8 mouse cellular contexts compared by ENCODE assay signal in the genomic region with DNA sequence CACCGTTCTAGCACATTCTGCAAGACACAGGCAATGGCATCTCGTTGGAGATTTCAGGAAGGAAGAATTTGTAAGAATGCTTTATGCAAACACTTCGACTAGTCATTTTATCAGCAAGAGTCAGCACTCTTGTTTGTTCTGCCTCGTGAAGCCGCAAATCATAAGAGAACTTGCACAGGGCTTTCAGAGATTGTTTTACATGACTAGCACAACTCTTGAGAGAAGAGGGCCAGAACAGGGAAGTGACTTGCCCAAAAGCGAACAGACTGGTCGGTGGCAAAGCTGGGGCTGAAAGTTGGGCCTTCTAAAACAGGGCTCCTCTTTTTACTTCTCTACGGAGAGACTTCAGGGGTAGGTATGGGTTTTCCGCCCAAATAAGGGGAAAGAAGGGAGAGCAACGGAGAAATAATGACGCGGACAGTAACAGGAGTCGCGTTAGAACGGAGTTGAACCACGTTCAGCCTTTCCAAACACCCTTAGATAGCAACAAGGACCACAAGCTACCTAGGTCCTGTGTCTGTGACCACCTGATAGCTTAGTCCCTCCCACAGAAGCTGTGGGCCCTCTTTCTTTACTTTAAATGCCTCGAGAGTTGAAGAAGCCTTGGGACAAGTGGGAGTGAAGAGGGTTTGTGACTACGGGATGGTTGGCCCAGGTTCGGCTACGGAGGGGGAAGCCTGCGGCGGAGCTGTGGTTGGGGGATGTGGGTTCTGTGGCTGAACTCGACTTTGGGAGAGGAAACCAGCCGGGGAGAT. TPM values are rescaled to one million over a fixed set of nuclear protein-coding genes. Genes with fewer than 3 reads are reported as not detected.
DNase-seq lines count a peak whose midpoint lies in the region; ATAC-seq and TF ChIP-seq lines count a peak whose summit lies in the region.

No protein-coding gene starts in this region.

- H3K4me3 ChIP-seq in kidney, adult 2 months (ENCODE audit: insufficient read depth, low read depth, low read length) = peak overlapping the region; percentile 86
- H3K4me3 ChIP-seq in heart, embryonic 16.5 days (ENCODE audit: low read length) = peak overlapping the region; percentile 96
- H3K4me3 ChIP-seq in neural tube, embryonic 14.5 days (ENCODE audit: low read depth, low read length) = peak overlapping the region; percentile 99

- DNase-seq in kidney, adult 2 months = no peak
- DNase-seq in kidney, postnatal 25 days = no peak
- DNase-seq in T-cell, adult 2 months (ENCODE audit: low spot score) = peak; percentile 13
- peak; percentile 63 to 74 for DNase-seq in lung, adult 18-20 months
- no peak for DNase-seq in gastrocnemius, postnatal 4 days (ENCODE audit: low spot score in 2 of 2)
- no peak for DNase-seq in right cerebral cortex, postnatal 25 days

- 16% methylated on average over 24 of the region's 24 CpGs for WGBS in kidney, adult 2 months
- 7% methylated on average over 24 of the region's 24 CpGs for WGBS in heart, embryonic 16.5 days
- WGBS in neural tube, embryonic 14.5 days = 11% methylated on average over 24 of the region's 24 CpGs

- peaks cover 8% of the 10 kb centered on the region; the same call in 1 of the 2 replicates for H3K4me1 ChIP-seq in kidney, adult 2 months (ENCODE audit: control insufficient read depth, insufficient read depth, low read length)
- H3K4me1 ChIP-seq in heart, embryonic 16.5 days (ENCODE audit: control insufficient read depth, insufficient read depth, low read length) = peaks cover 20% of the 10 kb centered on the region
- peaks cover 23% of the 10 kb centered on the region for H3K4me1 ChIP-seq in neural tube, embryonic 14.5 days (ENCODE audit: control insufficient read depth, insufficient read depth, low read length)

- 0 out of 2 replicates have a peak, but pooled peaks have one; percentile 4 for ATAC-seq in heart, embryonic 16.5 days (replicated peaks; ENCODE audit: extremely low read depth, insufficient read depth, low FRiP score)
- ATAC-seq in neural tube, embryonic 14.5 days (ENCODE audit: low read depth) = peak; percentile 21

- TF ChIP-seq POLR2A in kidney, adult 2 months (IDR thresholded peaks at IDR 0.05; ENCODE audit: low read depth, low read length) = no peak

- no peak overlapping the region for H3K27ac ChIP-seq in kidney, adult 2 months (ENCODE audit: insufficient read depth, low read depth, low read length)
- no peak overlapping the region for H3K27ac ChIP-seq in heart, embryonic 16.5 days (ENCODE audit: low read length)
- H3K27ac ChIP-seq in neural tube, embryonic 14.5 days (ENCODE audit: low read depth, low read length) = peak overlapping the region; percentile 97

- no peaks in the 10 kb centered on the region for H3K9me3 ChIP-seq in heart, embryonic 16.5 days (replicated peaks; ENCODE audit: control insufficient read depth, low read length)
- H3K9me3 ChIP-seq in neural tube, embryonic 14.5 days (ENCODE audit: control insufficient read depth, low read length) = no peaks in the 10 kb centered on the region

- H3K27me3 ChIP-seq in kidney, adult 2 months (replicated peaks; ENCODE audit: control insufficient read depth, insufficient read depth, low read length) = no peaks in the 10 kb centered on the region
- no peaks in the 10 kb centered on the region for H3K27me3 ChIP-seq in heart, embryonic 16.5 days (ENCODE audit: control insufficient read depth, insufficient read depth, low read length)
- no peaks in the 10 kb centered on the region for H3K27me3 ChIP-seq in neural tube, embryonic 14.5 days (ENCODE audit: control insufficient read depth, insufficient read depth, low read length)

- H3K4me2 ChIP-seq in heart, embryonic 16.5 days (ENCODE audit: low read depth, low read length) = peak overlapping the region; percentile 68
- H3K4me2 ChIP-seq in neural tube, embryonic 14.5 days (ENCODE audit: low read depth, low read length) = peak overlapping the region; percentile 73

- peak overlapping the region; percentile 21; the same call in 1 of the 2 replicates for H3K9ac ChIP-seq in heart, embryonic 16.5 days (ENCODE audit: low read length)
- peak overlapping the region; percentile 99; the same call in 1 of the 2 replicates for H3K9ac ChIP-seq in neural tube, embryonic 14.5 days (replicated peaks; ENCODE audit: low read depth, low read length)

- no peaks in the 10 kb centered on the region; the same call in 1 of the 2 replicates for H3K36me3 ChIP-seq in kidney, adult 2 months (ENCODE audit: control insufficient read depth, insufficient read depth, low read length)
- H3K36me3 ChIP-seq in heart, embryonic 16.5 days (ENCODE audit: control insufficient read depth, insufficient read depth) = peaks cover 11% of the 10 kb centered on the region
- H3K36me3 ChIP-seq in neural tube, embryonic 14.5 days (ENCODE audit: control insufficient read depth, insufficient read depth, low read length) = peaks cover 19% of the 10 kb centered on the region

- TF ChIP-seq CTCF in kidney, adult 2 months (conservative IDR thresholded peaks at IDR 0.05; ENCODE audit: insufficient read depth, insufficient read length, low read depth, low read length) = no peak

RNA-seq across cellular contexts. Expression of gene Zfp821, which starts 0.6 kb away (rescaled TPM):
- 9.6 and 10.7 TPM in 2 replicates for polyA plus RNA-seq in kidney, adult 2 months (2012; rRNA removed)
- 17.1 and 18.5 TPM in 2 replicates for polyA plus RNA-seq in heart, embryonic 16.5 days (2015; fragmentation: Nextera tagmentation; extraction: Ambion mirVana)
- polyA plus RNA-seq in neural tube, embryonic 14.5 days (2014; fragmentation: Nextera tagmentation; extraction: Ambion mirVana) = 73.9 and 82.2 TPM in 2 replicates
- total RNA-seq in gastrocnemius, postnatal 4 days (2021) = 10 to 100 TPM; 13.8 to 14.9 TPM

RNA-seq across cellular contexts. Expression of gene Ist1, which starts 11.7 kb away (rescaled TPM):
- 49.5 and 54.0 TPM in 2 replicates for polyA plus RNA-seq in kidney, adult 2 months (2012; rRNA removed)
- polyA plus RNA-seq in heart, embryonic 16.5 days (2015; fragmentation: Nextera tagmentation; extraction: Ambion mirVana) = 95.4 and 98.4 TPM in 2 replicates
- polyA plus RNA-seq in neural tube, embryonic 14.5 days (2014; fragmentation: Nextera tagmentation; extraction: Ambion mirVana) = 179 and 191 TPM in 2 replicates
- total RNA-seq in gastrocnemius, postnatal 4 days (2021) = 10 to 100 TPM; 51.8 to 56.4 TPM

RNA-seq across cellular contexts. Expression of gene Atxn1l, which starts 32.8 kb away (rescaled TPM):
- polyA plus RNA-seq in kidney, adult 2 months (2012; rRNA removed) = 16.9 and 17.2 TPM in 2 replicates
- polyA plus RNA-seq in heart, embryonic 16.5 days (2015; fragmentation: Nextera tagmentation; extraction: Ambion mirVana) = 4.9 TPM in 2 replicates
- 3.7 and 4.0 TPM in 2 replicates for polyA plus RNA-seq in neural tube, embryonic 14.5 days (2014; fragmentation: Nextera tagmentation; extraction: Ambion mirVana)
- 10 to 100 TPM; 35.7 to 36.7 TPM for total RNA-seq in gastrocnemius, postnatal 4 days (2021)

Comparison
In these comparisons a context has a peak if more than half of its experiments do, and no peak if none do; other contexts are left out.
1. DNase-seq: peak in T-cell, adult 2 months (single experiment) and lung, adult 18-20 months (2 of 2); none in kidney, adult 2 months (single experiment), kidney, postnatal 25 days (0 of 2), gastrocnemius, postnatal 4 days (0 of 2) and right cerebral cortex, postnatal 25 days (single experiment).
2. Peak in every context shown above with its lines, with median percentiles within 50 percentile points of each other: H3K4me3 ChIP-seq.